Mouse (Mus musculus) forebrain, embryonic 11.5 days (tissue): Measurements from ENCODE around the gene Pvr. TPM values are rescaled to one million over a fixed set of nuclear protein-coding genes. Genes with fewer than 3 reads are reported as not detected.
A peak's percentile ranks its signal among the peaks of the same experiment; 100 is the strongest.

Experiments used
- ATAC-seq: fragments of 200-750 bp; cut with Nextera tagmentation; replicated peaks from 2 replicates; pipeline ENCODE4 v1.8.0; 2017; ENCODE audit warnings: moderate TSS enrichment; ENCODE audit not compliant: low FRiP score
- DNase-seq: peaks from one replicate; pipeline ENCODE4 v3.0.0-alpha.2; 2017; ENCODE audit warnings: low spot score
- H3K27ac ChIP-seq: fragments of 300-500 bp; sonication (generic); 2 replicates; pipeline ENCODE4 v1.5.1; 2014; ENCODE audit warnings: low read depth, low read length
- H3K27me3 ChIP-seq: fragments of 300-500 bp; sonication (generic); 2 replicates; pipeline ENCODE4 v1.6.1; 2014; ENCODE audit warnings: mild to moderate bottlenecking, low read length, mixed read lengths; ENCODE audit not compliant: control insufficient read depth, insufficient read depth
- H3K36me3 ChIP-seq: fragments of 300-500 bp; sonication (generic); 2 replicates; pipeline ENCODE4 v1.6.1; 2014; ENCODE audit warnings: mild to moderate bottlenecking, low read length, moderate library complexity, mixed read lengths; ENCODE audit not compliant: control insufficient read depth, insufficient read depth
- H3K4me1 ChIP-seq: fragments of 300-500 bp; sonication (generic); replicated peaks from 2 replicates; pipeline ENCODE4 v1.6.1; 2014; ENCODE audit warnings: low read length, mixed read lengths; ENCODE audit not compliant: control insufficient read depth, insufficient read depth
- H3K4me2 ChIP-seq: fragments of 300-500 bp; sonication (generic); 2 replicates; pipeline ENCODE4 v1.6.1; 2014; ENCODE audit warnings: low read depth, mild to moderate bottlenecking, low read length, moderate library complexity, mixed read lengths; ENCODE audit not compliant: severe bottlenecking
- H3K4me3 ChIP-seq: fragments of 300-500 bp; sonication (generic); 2 replicates; pipeline ENCODE4 v1.5.1; 2014; ENCODE audit warnings: low read depth, low read length
- H3K9ac ChIP-seq: fragments of 300-500 bp; sonication (generic); 2 replicates; pipeline ENCODE4 v1.6.1; 2014; ENCODE audit warnings: low read length
- H3K9me3 ChIP-seq: fragments of 300-500 bp; sonication (generic); 2 replicates; pipeline ENCODE4 v1.6.1; 2016; ENCODE audit warnings: low read length, mixed read lengths; ENCODE audit not compliant: control insufficient read depth
- WGBS: fragments of 180-500 bp; shearing (Covaris S2); extraction: QIAGEN DNeasy Blood & Tissue Kit; methylation state at CpG from one replicate; pipeline ENCODE4 v1.1.7; 2014; 5-methylcytosine and 5-hydroxymethylcytosine counted together
- polyA plus RNA-seq: library from polyadenylated mRNA; unstranded; fragments of >200 nt; fragmentation: Nextera tagmentation; extraction: Ambion mirVana; gene quantifications from 2 replicates; pipeline ENCODE4 v1.2.1, GENCODE M21; 2014

Gene Pvr
- polyA plus RNA-seq, 1 experiment from 2014 or later: 2.6 TPM

- no peaks in the 10 kb centered on the region for H3K36me3 ChIP-seq
- no peak overlapping the region for H3K4me3 ChIP-seq
- DNase-seq (no peak), ATAC-seq (no peak)
- H3K9ac ChIP-seq: no peak overlapping the region
- H3K27me3 ChIP-seq: no peaks in the 10 kb centered on the region
- H3K9me3 ChIP-seq: no peaks in the 10 kb centered on the region
- 77% methylated on average over 2 of the region's 2 CpGs for WGBS
- H3K4me2 ChIP-seq: no peak overlapping the region
- H3K27ac ChIP-seq: no peak overlapping the region
- no peaks in the 10 kb centered on the region for H3K4me1 ChIP-seq
Observed at GRCm38 (mm10) chr7:19926849-19927480, 6.0 kb upstream of the Pvr start.

- 75% methylated on average over 1 of the region's 1 CpGs for WGBS
Observed at GRCm38 (mm10) chr7:19925376-19925775, 4.4 kb upstream of the Pvr start.

GRCm38 (mm10) chr7:19923797-19924196, 2.8 kb upstream of the Pvr start:
- Histone ChIP-seq H3K4me3 (no peak overlapping the region), H3K9me3 (no peaks in the 10 kb centered on the region), H3K27ac (no peak overlapping the region), H3K9ac (no peak overlapping the region), H3K36me3 (no peaks in the 10 kb centered on the region), H3K27me3 (no peaks in the 10 kb centered on the region), H3K4me1 (no peaks in the 10 kb centered on the region), H3K4me2 (no peak overlapping the region)
- ATAC-seq: no peak
- DNase-seq: peak; percentile 56
- 10% methylated on average over 10 of the region's 15 CpGs for WGBS

More at GRCm38 (mm10) chr7:19925376-19925775, 4.4 kb upstream of the Pvr start:
- no peak overlapping the region for H3K4me2 ChIP-seq
- no peak overlapping the region for H3K9ac ChIP-seq
- no peak overlapping the region for H3K27ac ChIP-seq
- H3K4me1 ChIP-seq: no peaks in the 10 kb centered on the region
- H3K9me3 ChIP-seq: no peaks in the 10 kb centered on the region
- H3K4me3 ChIP-seq: no peak overlapping the region
- H3K27me3 ChIP-seq: no peaks in the 10 kb centered on the region
- DNase-seq (no peak), ATAC-seq (no peak)
- H3K36me3 ChIP-seq: no peaks in the 10 kb centered on the region

- H3K4me1 ChIP-seq: no peaks in the 10 kb centered on the region
- H3K9me3 ChIP-seq: no peaks in the 10 kb centered on the region
- ATAC-seq: no peak
- no peaks in the 10 kb centered on the region for H3K36me3 ChIP-seq
- H3K27ac ChIP-seq: no peak overlapping the region
- no peaks in the 10 kb centered on the region for H3K27me3 ChIP-seq
- 45% methylated on average over 2 of the region's 2 CpGs for WGBS
- no peak overlapping the region for H3K9ac ChIP-seq
- H3K4me2 ChIP-seq: no peak overlapping the region
- no peak overlapping the region for H3K4me3 ChIP-seq
- no peak for DNase-seq
Observed at GRCm38 (mm10) chr7:19923354-19923753, 2.4 kb upstream of the Pvr start.

GRCm38 (mm10) chr7:19920166-19920505, 824 bp downstream of the Pvr start:
- peak overlapping the region; percentile 52 for H3K4me3 ChIP-seq
- H3K4me2 ChIP-seq: peak overlapping the region; percentile 61
- H3K4me1 ChIP-seq: no peaks in the 10 kb centered on the region
- H3K9ac ChIP-seq: peak overlapping the region; percentile 68; the same call in 1 of the 2 replicates
- H3K27me3 ChIP-seq: no peaks in the 10 kb centered on the region
- H3K9me3 ChIP-seq: no peaks in the 10 kb centered on the region
- H3K36me3 ChIP-seq: no peaks in the 10 kb centered on the region
- H3K27ac ChIP-seq: no peak overlapping the region
- WGBS: 39% methylated on average over 4 of the region's 4 CpGs
- DNase-seq (no peak), ATAC-seq (peak; percentile 42)

GRCm38 (mm10) chr7:19914558-19914957, 6.4 kb downstream of the Pvr start:
- Histone ChIP-seq H3K27ac (no peak overlapping the region), H3K4me3 (no peak overlapping the region), H3K4me1 (no peaks in the 10 kb centered on the region), H3K27me3 (no peaks in the 10 kb centered on the region), H3K36me3 (no peaks in the 10 kb centered on the region), H3K9me3 (no peaks in the 10 kb centered on the region), H3K9ac (no peak overlapping the region), H3K4me2 (no peak overlapping the region)
- 90% methylated on average over 7 of the region's 7 CpGs for WGBS
- ATAC-seq (no peak), DNase-seq (no peak)

- Histone ChIP-seq H3K9ac (no peak overlapping the region), H3K27me3 (no peaks in the 10 kb centered on the region), H3K4me2 (no peak overlapping the region), H3K9me3 (no peaks in the 10 kb centered on the region), H3K4me3 (no peak overlapping the region), H3K4me1 (no peaks in the 10 kb centered on the region), H3K27ac (no peak overlapping the region), H3K36me3 (no peaks in the 10 kb centered on the region)
- ATAC-seq: no peak
- WGBS: 88% methylated on average over 23 of the region's 23 CpGs
- DNase-seq: no peak
Observed at GRCm38 (mm10) chr7:19911695-19912524, 9.1 kb downstream of the Pvr start.

- ATAC-seq: no peak
Observed at GRCm38 (mm10) chr7:19911292-19911658, 9.7 kb downstream of the Pvr start.

More at GRCm38 (mm10) chr7:19911292-19911658, 9.7 kb downstream of the Pvr start:
- Histone ChIP-seq H3K4me2 (no peak overlapping the region), H3K9ac (no peak overlapping the region), H3K27me3 (no peaks in the 10 kb centered on the region), H3K36me3 (no peaks in the 10 kb centered on the region), H3K4me1 (no peaks in the 10 kb centered on the region), H3K9me3 (no peaks in the 10 kb centered on the region), H3K4me3 (no peak overlapping the region), H3K27ac (no peak overlapping the region)
- 93% methylated on average over 6 of the region's 6 CpGs for WGBS
- no peak for DNase-seq
